Mouse (Mus musculus) spleen, embryonic (tissue): ENCODE data around the gene Vil1.

Source experiments
- CTCF ChIA-PET: fragments of 350-600 bp; sonication (Branson Sonifier 250); formaldehyde crosslinking; loops from one replicate; lab custom pipeline; 2022; lab: Charles Lee

Vil1 gene

GRCm38 (mm10) chr1:74408589-74409504 is at the start of gene Vil1:
TSS of gene Vil1 (plus strand) at chr1:74409376.
- CTCF ChIA-PET, result no interaction called here

GRCm38 (mm10) chr1:74359952-74360517 is 49.1 kb upstream of the Vil1 start:
- CTCF ChIA-PET, result interaction anchor here (0.9 kb wide), 1 partner anchor 45 kb away, joined by 3 read pairs; no protein-coding TSS in a partner anchor

- CTCF ChIA-PET, result interaction anchor here (0.6 to 2.2 kb wide), 2 partner anchors 13 to 156 kb away, joined by 5 read pairs; no protein-coding TSS in a partner anchor
Measured at GRCm38 (mm10) chr1:74361812-74362211, 47.4 kb upstream of the Vil1 start, which contains the start of gene Catip. TSS of gene Catip (plus strand) at chr1:74362108.

GRCm38 (mm10) chr1:74362325-74363229 is 46.6 kb upstream of the Vil1 start:
- CTCF ChIA-PET, result interaction anchor here (2.2 kb wide), 1 partner anchor 157 kb away, joined by 5 read pairs; no protein-coding TSS in a partner anchor

GRCm38 (mm10) chr1:74363437-74363836 is 45.7 kb upstream of the Vil1 start:
- CTCF ChIA-PET, result no interaction called here

- CTCF ChIA-PET, result no interaction called here
Measured at GRCm38 (mm10) chr1:74364270-74364669, 44.9 kb upstream of the Vil1 start.

GRCm38 (mm10) chr1:74367886-74368645 is 41.1 kb upstream of the Vil1 start:
- CTCF ChIA-PET, result no interaction called here

- CTCF ChIA-PET, result interaction anchor here (0.5 kb wide), 1 partner anchor 47 kb away, joined by 3 read pairs; no protein-coding TSS in a partner anchor
Measured at GRCm38 (mm10) chr1:74370040-74370439, 39.1 kb upstream of the Vil1 start.

- CTCF ChIA-PET, result no interaction called here
Measured at GRCm38 (mm10) chr1:74373372-74373771, 35.8 kb upstream of the Vil1 start.

GRCm38 (mm10) chr1:74374980-74375379 is 34.2 kb upstream of the Vil1 start, which contains the start of gene Slc11a1:
TSS of gene Slc11a1 (plus strand) at chr1:74375195.
- CTCF ChIA-PET, result interaction anchor here (0.6 kb wide), 1 partner anchor 68 kb away, joined by 6 read pairs; no protein-coding TSS in a partner anchor

- CTCF ChIA-PET, result interaction anchor here (0.6 kb wide), 1 partner anchor 68 kb away, joined by 6 read pairs; no protein-coding TSS in a partner anchor
Measured at GRCm38 (mm10) chr1:74375561-74375960, 33.6 kb upstream of the Vil1 start.

GRCm38 (mm10) chr1:74376396-74376795 is 32.8 kb upstream of the Vil1 start:
- CTCF ChIA-PET, result no interaction called here

- CTCF ChIA-PET, result interaction anchor here (0.7 kb wide), 1 partner anchor 1001 kb away, joined by 11 read pairs; no protein-coding TSS in a partner anchor
Measured at GRCm38 (mm10) chr1:74379058-74379504, 30.1 kb upstream of the Vil1 start.

- CTCF ChIA-PET, result no interaction called here
Measured at GRCm38 (mm10) chr1:74380484-74380883, 28.7 kb upstream of the Vil1 start.

GRCm38 (mm10) chr1:74381588-74382021 is 27.6 kb upstream of the Vil1 start:
- CTCF ChIA-PET, result no interaction called here

- CTCF ChIA-PET, result no interaction called here
Measured at GRCm38 (mm10) chr1:74383385-74383784, 25.8 kb upstream of the Vil1 start.

- CTCF ChIA-PET, result no interaction called here
Measured at GRCm38 (mm10) chr1:74384525-74384924, 24.7 kb upstream of the Vil1 start.

GRCm38 (mm10) chr1:74385064-74385463 is 24.1 kb upstream of the Vil1 start:
- CTCF ChIA-PET, result no interaction called here

- CTCF ChIA-PET, result no interaction called here
Measured at GRCm38 (mm10) chr1:74385531-74385930, 23.6 kb upstream of the Vil1 start.

- CTCF ChIA-PET, result no interaction called here
Measured at GRCm38 (mm10) chr1:74386363-74386713, 22.8 kb upstream of the Vil1 start.
